Mouse (Mus musculus): ENCODE data around the gene Cwc25.
A peak's percentile ranks its signal among the peaks of the same experiment; 100 is the strongest.

Gene Cwc25

GRCm38 (mm10) chr11:97698741-97699611 is 67.4 kb downstream of the Cwc25 start:
- peak; percentile 86 for DNase-seq (ENCODE audit: low read depth)

GRCm38 (mm10) chr11:97697891-97698529 is 68.3 kb downstream of the Cwc25 start:
- DNase-seq (ENCODE audit: low read depth) = peak; percentile 18

- no peak for DNase-seq (ENCODE audit: low read depth)
Observed at GRCm38 (mm10) chr11:97697199-97697890, 69.0 kb downstream of the Cwc25 start.

- DNase-seq (ENCODE audit: low read depth) = no peak
Observed at GRCm38 (mm10) chr11:97696669-97697068, 69.7 kb downstream of the Cwc25 start.

- DNase-seq (ENCODE audit: low read depth) = no peak
Observed at GRCm38 (mm10) chr11:97695712-97696401, 70.5 kb downstream of the Cwc25 start.

All from NIH3T3 (cell line).